Mouse (Mus musculus): ENCODE results near the gene Olfr523. TPM values are rescaled to one million over a fixed set of nuclear protein-coding genes. Genes with fewer than 3 reads are reported as not detected.

The Olfr523 gene
- polyA plus RNA-seq, 1 experiment from 2014 or later, result not detected

DNA sequence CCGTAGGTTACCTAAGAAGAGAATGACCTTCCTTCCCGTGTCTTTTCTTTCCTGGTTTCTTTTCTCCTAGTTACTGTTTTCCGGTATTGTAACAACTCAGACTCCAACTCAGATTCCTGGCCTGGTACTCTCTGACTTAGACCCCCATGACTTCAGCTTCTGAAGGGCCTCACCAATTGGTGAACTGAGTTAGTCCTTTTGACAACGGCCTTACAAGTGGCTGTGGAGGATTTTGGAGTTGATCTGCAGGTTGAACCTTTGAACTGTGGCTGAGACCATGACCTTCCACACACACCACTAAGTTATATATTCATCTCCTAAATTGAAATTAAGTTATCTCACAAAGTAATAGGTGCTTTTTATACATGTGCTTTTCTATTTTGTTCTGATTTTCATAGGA is 11.2 kb downstream of the Olfr523 start:
- WGBS, result 84% methylated on average over 4 of the region's 4 CpGs
- ATAC-seq (ENCODE audit: borderline replicate concordance, extremely low read depth, low FRiP score, low TSS enrichment), result no peak
- H3K27me3 ChIP-seq, result no peaks in the 10 kb centered on the region

GRCm38 (mm10) chr7:140186646-140187620 is 13.9 kb downstream of the Olfr523 start:
- H3K36me3 ChIP-seq, result no peaks in the 10 kb centered on the region
- H3K9me3 ChIP-seq, result no peaks in the 10 kb centered on the region
- no peaks in the 10 kb centered on the region for H3K27me3 ChIP-seq
- H3K4me2 ChIP-seq, result no peak overlapping the region
- WGBS, result 59% methylated on average over 18 of the region's 18 CpGs
- no peak overlapping the region for H3K9ac ChIP-seq
- no peak for ATAC-seq (ENCODE audit: borderline replicate concordance, extremely low read depth, low FRiP score, low TSS enrichment)
- H3K27ac ChIP-seq, result no peak overlapping the region
- H3K4me3 ChIP-seq, result no peak overlapping the region
- H3K4me1 ChIP-seq, result no peaks in the 10 kb centered on the region

More for the DNA sequence above, 11.2 kb downstream of the Olfr523 start:
- H3K36me3 ChIP-seq, result no peaks in the 10 kb centered on the region
- H3K4me2 ChIP-seq, result no peak overlapping the region
- no peak overlapping the region for H3K4me3 ChIP-seq
- H3K9me3 ChIP-seq, result no peaks in the 10 kb centered on the region
- no peak overlapping the region for H3K9ac ChIP-seq
- H3K27ac ChIP-seq, result no peak overlapping the region
- no peaks in the 10 kb centered on the region for H3K4me1 ChIP-seq

DNA sequence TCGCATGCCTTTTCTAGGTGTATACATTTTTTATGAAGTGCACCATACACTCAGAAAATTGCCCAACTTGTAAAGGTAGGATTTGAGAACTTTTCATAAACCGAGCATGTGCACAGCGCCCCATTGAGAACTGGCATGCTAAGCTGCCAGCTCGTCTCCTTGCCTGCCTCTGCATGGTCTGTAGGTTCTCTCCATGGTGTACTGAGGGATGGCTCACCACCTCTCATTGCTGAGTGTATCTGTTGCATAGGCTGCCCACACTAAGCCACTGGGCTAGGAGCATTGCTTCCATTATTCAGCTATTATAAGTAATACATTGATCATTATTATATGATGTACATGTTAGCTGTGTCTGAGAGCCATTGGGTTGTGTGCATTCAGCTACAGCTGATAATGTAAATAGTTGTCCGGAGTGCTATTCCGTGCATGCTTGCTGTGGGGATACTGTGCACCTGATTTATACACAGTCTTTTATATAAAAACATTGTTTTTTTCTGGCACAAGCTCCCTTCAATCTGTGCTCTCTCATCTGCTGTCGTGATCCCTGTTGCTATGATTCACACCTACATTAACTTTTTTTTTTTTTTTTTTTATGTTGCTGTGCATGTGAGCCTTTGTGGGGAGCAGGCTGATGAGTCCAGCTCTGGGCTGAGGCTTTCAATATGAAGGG is 14.8 kb downstream of the Olfr523 start:
- no peak overlapping the region for H3K27ac ChIP-seq
- H3K4me3 ChIP-seq, result no peak overlapping the region
- H3K9ac ChIP-seq, result no peak overlapping the region
- no peaks in the 10 kb centered on the region for H3K27me3 ChIP-seq
- H3K4me2 ChIP-seq, result no peak overlapping the region
- 80% methylated on average over 7 of the region's 7 CpGs for WGBS
- H3K9me3 ChIP-seq, result no peaks in the 10 kb centered on the region
- ATAC-seq (ENCODE audit: borderline replicate concordance, extremely low read depth, low FRiP score, low TSS enrichment), result no peak
- no peaks in the 10 kb centered on the region for H3K4me1 ChIP-seq
- no peaks in the 10 kb centered on the region for H3K36me3 ChIP-seq

- H3K4me3 ChIP-seq, result no peak overlapping the region
- ATAC-seq (ENCODE audit: borderline replicate concordance, extremely low read depth, low FRiP score, low TSS enrichment), result no peak
- WGBS, result 55% methylated on average over 4 of the region's 4 CpGs
Measured at GRCm38 (mm10) chr7:140188391-140189328, 15.6 kb downstream of the Olfr523 start.

DNA sequence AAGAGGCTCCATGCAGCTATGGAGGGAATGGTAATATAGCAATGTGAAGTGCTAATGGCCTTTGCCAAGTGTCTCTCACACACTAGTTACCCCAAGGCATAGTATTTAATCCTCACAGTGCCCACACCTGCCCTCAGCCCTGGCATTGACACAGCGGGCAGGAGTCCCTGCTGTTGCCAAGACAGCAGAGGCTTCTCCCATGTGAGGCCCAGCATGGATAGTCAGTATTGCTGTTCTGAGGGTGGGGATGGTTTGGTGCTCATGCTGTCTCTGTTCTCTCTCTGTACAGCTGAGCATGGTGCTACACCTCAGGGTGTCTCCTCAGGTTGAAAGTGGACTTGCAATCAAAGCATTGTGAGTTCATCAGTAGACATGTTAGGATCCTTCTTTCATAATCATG is 17.4 kb downstream of the Olfr523 start:
- Histone ChIP-seq H3K9me3 (no peaks in the 10 kb centered on the region), H3K27ac (no peak overlapping the region), H3K4me2 (no peak overlapping the region), H3K27me3 (no peaks in the 10 kb centered on the region), H3K9ac (no peak overlapping the region), H3K4me1 (no peaks in the 10 kb centered on the region), H3K36me3 (no peaks in the 10 kb centered on the region), H3K4me3 (no peak overlapping the region)
- no peak for ATAC-seq (ENCODE audit: borderline replicate concordance, extremely low read depth, low FRiP score, low TSS enrichment)
- WGBS, result 94% methylated on average over 1 of the region's 1 CpGs

More at GRCm38 (mm10) chr7:140188391-140189328, 15.6 kb downstream of the Olfr523 start:
- no peak overlapping the region for H3K4me2 ChIP-seq
- no peak overlapping the region for H3K27ac ChIP-seq
- H3K4me1 ChIP-seq, result no peaks in the 10 kb centered on the region
- no peaks in the 10 kb centered on the region for H3K36me3 ChIP-seq
- no peak overlapping the region for H3K9ac ChIP-seq
- H3K27me3 ChIP-seq, result no peaks in the 10 kb centered on the region
- H3K9me3 ChIP-seq, result no peaks in the 10 kb centered on the region

DNA sequence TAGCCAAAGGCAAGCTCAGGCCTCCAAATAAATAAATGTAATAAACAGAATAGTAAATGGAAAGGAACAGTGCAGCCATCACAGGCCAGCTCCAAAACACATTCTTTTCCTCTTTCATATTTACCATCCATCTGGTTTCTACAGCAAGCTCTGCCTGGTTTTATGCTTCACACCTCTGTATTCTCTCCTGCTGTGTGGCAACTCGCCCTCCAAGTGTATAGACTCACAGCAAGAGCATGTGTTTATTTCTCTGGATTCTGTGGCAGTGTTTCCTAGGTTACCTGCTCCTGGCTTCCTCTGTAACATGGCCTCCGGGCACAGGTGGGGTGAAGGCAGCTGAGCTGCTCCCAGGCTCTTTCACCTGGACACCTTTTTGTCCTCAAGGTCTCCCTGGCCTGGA is 19.4 kb downstream of the Olfr523 start:
- H3K4me1 ChIP-seq, result no peaks in the 10 kb centered on the region
- H3K4me2 ChIP-seq, result no peak overlapping the region

DNA sequence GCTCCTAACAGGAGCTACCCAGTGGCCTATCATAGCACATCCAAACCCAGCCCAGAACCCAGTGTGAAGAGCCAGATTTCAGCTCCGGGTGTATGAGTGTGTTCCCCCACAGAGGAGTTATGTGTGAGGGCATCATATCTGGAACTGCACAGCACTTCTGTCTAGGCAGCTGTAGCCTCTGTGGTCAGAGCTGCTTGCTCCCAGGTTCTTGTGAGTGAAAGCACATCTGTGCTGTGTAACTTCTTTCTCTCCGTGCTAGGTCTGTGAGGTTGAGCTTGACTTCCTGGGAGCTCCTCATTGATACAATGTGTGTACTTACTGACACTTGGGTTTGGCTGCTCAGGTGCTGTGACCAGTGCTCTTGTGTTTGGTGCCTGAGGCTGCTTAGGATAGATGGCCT is 19.8 kb downstream of the Olfr523 start:
- H3K27ac ChIP-seq, result no peak overlapping the region
- no peak overlapping the region for H3K4me2 ChIP-seq
- H3K36me3 ChIP-seq, result no peaks in the 10 kb centered on the region
- no peak overlapping the region for H3K4me3 ChIP-seq
- no peaks in the 10 kb centered on the region for H3K9me3 ChIP-seq
- H3K4me1 ChIP-seq, result no peaks in the 10 kb centered on the region
- H3K9ac ChIP-seq, result no peak overlapping the region
- no peaks in the 10 kb centered on the region for H3K27me3 ChIP-seq
- 77% methylated on average over 2 of the region's 2 CpGs for WGBS
- no peak for ATAC-seq (ENCODE audit: borderline replicate concordance, extremely low read depth, low FRiP score, low TSS enrichment)

More for the DNA sequence above, 19.4 kb downstream of the Olfr523 start:
- Histone ChIP-seq H3K36me3 (no peaks in the 10 kb centered on the region), H3K27ac (no peak overlapping the region), H3K27me3 (no peaks in the 10 kb centered on the region), H3K9ac (no peak overlapping the region), H3K9me3 (no peaks in the 10 kb centered on the region), H3K4me3 (no peak overlapping the region)
- 42% methylated on average over 2 of the region's 2 CpGs for WGBS
- ATAC-seq (ENCODE audit: borderline replicate concordance, extremely low read depth, low FRiP score, low TSS enrichment), result no peak

DNA sequence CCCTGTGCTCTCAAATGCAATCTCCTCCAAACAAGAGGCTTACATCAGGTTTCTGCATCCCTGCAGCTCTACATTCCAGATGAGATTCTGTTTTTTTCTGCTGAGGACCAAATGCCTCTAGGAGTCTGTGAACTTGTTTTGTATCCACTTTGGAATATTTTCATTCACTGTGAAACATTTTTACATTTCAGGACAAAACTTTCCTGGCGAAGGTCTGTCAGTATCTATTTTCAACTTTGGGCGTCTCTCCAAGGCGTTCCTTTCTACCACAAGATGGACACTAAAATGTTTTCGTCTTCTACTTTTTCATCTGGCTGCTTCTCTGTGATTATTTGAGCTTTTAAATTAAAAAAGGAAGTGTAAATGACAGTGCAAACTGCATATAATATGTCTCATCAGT is 21.0 kb downstream of the Olfr523 start:
- Histone ChIP-seq H3K4me2 (no peak overlapping the region), H3K4me3 (no peak overlapping the region), H3K36me3 (no peaks in the 10 kb centered on the region), H3K9ac (no peak overlapping the region), H3K9me3 (no peaks in the 10 kb centered on the region), H3K27me3 (no peaks in the 10 kb centered on the region), H3K4me1 (no peaks in the 10 kb centered on the region), H3K27ac (no peak overlapping the region)
- no peak for ATAC-seq (ENCODE audit: borderline replicate concordance, extremely low read depth, low FRiP score, low TSS enrichment)
- WGBS, result 77% methylated on average over 4 of the region's 4 CpGs

GRCm38 (mm10) chr7:140196002-140196401 is 23.0 kb downstream of the Olfr523 start:
- Histone ChIP-seq H3K9me3 (no peaks in the 10 kb centered on the region), H3K27ac (no peak overlapping the region), H3K4me1 (no peaks in the 10 kb centered on the region), H3K4me2 (no peak overlapping the region), H3K4me3 (no peak overlapping the region), H3K9ac (no peak overlapping the region), H3K36me3 (no peaks in the 10 kb centered on the region), H3K27me3 (no peaks in the 10 kb centered on the region)
- 77% methylated on average over 8 of the region's 8 CpGs for WGBS
- no peak for ATAC-seq (ENCODE audit: borderline replicate concordance, extremely low read depth, low FRiP score, low TSS enrichment)

DNA sequence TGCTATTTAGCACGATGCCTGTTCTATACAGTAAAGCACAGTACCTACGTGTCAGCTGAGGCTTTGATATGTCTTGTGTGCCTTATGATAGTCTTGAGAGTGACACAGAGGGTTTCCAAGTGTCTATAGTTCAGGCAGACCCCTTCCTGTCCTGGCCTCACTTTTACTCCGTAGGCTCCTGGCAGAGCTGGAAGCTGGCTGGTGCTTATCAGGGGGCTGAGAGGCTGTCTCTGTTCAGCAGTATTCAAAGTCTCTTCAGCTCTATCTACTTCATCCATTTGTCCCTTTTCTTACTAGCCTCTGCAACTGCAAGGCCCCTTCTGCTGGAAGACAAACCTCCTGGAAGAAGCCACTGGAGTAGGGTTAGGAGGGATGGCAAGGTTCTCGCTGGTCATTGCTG is 28.1 kb downstream of the Olfr523 start:
- Histone ChIP-seq H3K27ac (no peak overlapping the region), H3K4me3 (no peak overlapping the region), H3K4me1 (no peaks in the 10 kb centered on the region), H3K36me3 (no peaks in the 10 kb centered on the region), H3K9me3 (no peaks in the 10 kb centered on the region), H3K27me3 (no peaks in the 10 kb centered on the region), H3K4me2 (no peak overlapping the region), H3K9ac (no peak overlapping the region)
- no peak for ATAC-seq (ENCODE audit: borderline replicate concordance, extremely low read depth, low FRiP score, low TSS enrichment)
- 89% methylated on average over 4 of the region's 4 CpGs for WGBS

DNA sequence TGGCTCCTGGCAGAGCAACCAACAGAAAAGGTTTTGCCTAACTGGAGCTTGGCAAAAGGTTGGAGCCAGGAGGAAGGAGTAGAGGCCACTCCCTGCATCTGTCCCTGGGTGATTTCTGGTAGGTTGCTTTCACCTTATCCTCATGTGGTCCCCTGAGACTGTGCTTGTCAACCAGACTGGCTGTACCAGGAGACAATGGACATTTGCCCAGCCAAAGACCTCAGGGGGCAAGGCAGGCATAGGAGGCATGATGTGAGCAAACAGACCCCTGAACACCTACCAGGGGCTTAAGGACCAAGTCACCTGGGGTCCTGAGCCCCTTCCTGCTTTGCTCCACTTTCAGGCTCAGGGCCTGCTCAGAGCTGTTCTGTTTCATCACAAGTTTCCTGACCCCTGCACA is 32.8 kb downstream of the Olfr523 start, which contains the start of gene Olfr524:
Gene Olfr524, minus strand, starts transcription at position 101 of the 400 bp plus-strand sequence.
- no peak within 1 kb of the TSS for H3K4me3 ChIP-seq
- H3K9ac ChIP-seq, result no peak within 1 kb of the TSS
- H3K36me3 ChIP-seq, result no peaks in the 10 kb centered on the region
- H3K27ac ChIP-seq, result no peak within 1 kb of the TSS
- no peaks in the 10 kb centered on the region for H3K27me3 ChIP-seq
- ATAC-seq (ENCODE audit: borderline replicate concordance, extremely low read depth, low FRiP score, low TSS enrichment), result no peak
- H3K4me2 ChIP-seq, result no peak within 1 kb of the TSS
- no peaks in the 10 kb centered on the region for H3K4me1 ChIP-seq
- H3K9me3 ChIP-seq, result no peaks in the 10 kb centered on the region
